Mouse (Mus musculus): ENCODE measurements around the gene Fgd3. TPM values are rescaled to one million over a fixed set of nuclear protein-coding genes. Genes with fewer than 3 reads are reported as not detected.

Gene Fgd3
- total and polyA plus RNA-seq, 3 experiments, result 4.1 to 11.2 (median 4.7) TPM

DNA sequence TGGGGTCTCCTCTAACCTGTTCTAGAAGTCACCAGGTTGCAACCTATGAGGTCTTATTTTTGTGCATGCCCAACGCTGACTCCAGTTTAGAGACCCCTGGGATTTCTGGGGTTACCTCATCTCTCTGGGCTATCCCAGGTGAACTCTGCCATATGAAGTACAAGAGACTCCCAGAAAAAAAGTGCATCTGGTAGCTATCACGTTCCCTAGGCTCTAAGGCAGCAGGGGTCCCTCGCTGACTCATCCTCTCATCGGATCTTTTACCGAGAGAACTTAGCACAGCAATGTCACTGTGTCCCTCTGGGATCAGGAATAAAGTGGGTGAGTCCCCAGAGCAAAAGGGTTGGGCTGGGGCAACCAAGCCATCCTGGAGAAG, 105.0 kb downstream of the Fgd3 start:
- peaks cover 24% of the 10 kb centered on the region for H3K4me1 ChIP-seq (ENCODE audit: insufficient read depth, low read depth, low read length)
- peak overlapping the region; percentile 78 for H3K4me3 ChIP-seq (ENCODE audit: low read depth, low read length)
- H3K9me3 ChIP-seq (replicated peaks), result no peaks in the 10 kb centered on the region
- TF ChIP-seq POLR2AphosphoS5 (IDR thresholded peaks at IDR 0.05; ENCODE audit: insufficient replicate concordance, low read depth, low read length), result no peak
- TF ChIP-seq CTCF (IDR thresholded peaks at IDR 0.05; ENCODE audit: low read depth, low read length), result no peak
- TF ChIP-seq TAL1 (conservative IDR thresholded peaks at IDR 0.05; ENCODE audit: low read depth, low read length), result no peak
- TF ChIP-seq GATA1 (IDR thresholded peaks at IDR 0.05; ENCODE audit: borderline replicate concordance, low read length), result no peak
- TF ChIP-seq GATA2 (IDR thresholded peaks at IDR 0.05; ENCODE audit: borderline replicate concordance, low read depth, low read length), result no peak
- ATAC-seq (ENCODE audit: extremely low read depth, insufficient number of reproducible peaks, low FRiP score, poor library complexity, severe bottlenecking) (no peak), DNase-seq (ENCODE audit: low spot score) (peak; percentile 17)
- no peaks in the 10 kb centered on the region for H3K36me3 ChIP-seq (replicated peaks)
- H3K27me3 ChIP-seq (ENCODE audit: insufficient read depth, low read length), result peaks cover 52% of the 10 kb centered on the region

DNA sequence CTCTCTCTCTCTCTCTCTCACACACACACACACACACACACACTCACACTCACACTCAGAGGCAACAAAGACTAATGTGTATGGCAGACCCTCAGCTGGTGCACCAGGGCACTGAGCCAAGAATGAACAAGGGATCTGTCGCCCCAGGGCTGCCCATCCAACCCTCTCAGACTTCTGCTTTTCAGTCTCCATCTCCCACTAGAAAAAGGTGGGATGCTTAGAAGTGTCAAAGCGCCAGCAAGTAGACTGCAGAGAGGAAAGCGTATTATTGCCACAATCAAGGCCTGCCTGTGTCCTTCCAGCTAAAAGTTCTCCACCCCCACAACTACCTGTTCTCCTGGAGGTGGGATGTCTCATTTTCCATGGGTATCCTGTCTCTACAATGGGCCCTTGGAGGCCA, 105.7 kb downstream of the Fgd3 start:
- no peak for DNase-seq (ENCODE audit: low spot score)
- TF ChIP-seq TAL1 (conservative IDR thresholded peaks at IDR 0.05; ENCODE audit: low read depth, low read length) (no peak), GATA1 (IDR thresholded peaks at IDR 0.05; ENCODE audit: borderline replicate concordance, low read length) (no peak)
- peaks cover 50% of the 10 kb centered on the region for H3K27me3 ChIP-seq (ENCODE audit: insufficient read depth, low read length)
- H3K4me3 ChIP-seq (ENCODE audit: low read depth, low read length), result no peak overlapping the region
- H3K9me3 ChIP-seq (replicated peaks), result no peaks in the 10 kb centered on the region
- ATAC-seq (ENCODE audit: extremely low read depth, insufficient number of reproducible peaks, low FRiP score, poor library complexity, severe bottlenecking), result no peak
- peaks cover 24% of the 10 kb centered on the region for H3K4me1 ChIP-seq (ENCODE audit: insufficient read depth, low read depth, low read length)
- no peaks in the 10 kb centered on the region for H3K36me3 ChIP-seq (replicated peaks)

GRCm38 (mm10) chr13:49213531-49213932, 106.6 kb downstream of the Fgd3 start:
- Histone ChIP-seq H3K27me3 (ENCODE audit: insufficient read depth, low read length) (peaks cover 45% of the 10 kb centered on the region), H3K4me3 (ENCODE audit: low read depth, low read length) (no peak overlapping the region), H3K36me3 (replicated peaks) (no peaks in the 10 kb centered on the region), H3K4me1 (ENCODE audit: insufficient read depth, low read depth, low read length) (peaks cover 24% of the 10 kb centered on the region), H3K9me3 (replicated peaks) (no peaks in the 10 kb centered on the region)
- TF ChIP-seq CTCF (IDR thresholded peaks at IDR 0.05; ENCODE audit: low read depth, low read length) (no peak), POLR2AphosphoS5 (IDR thresholded peaks at IDR 0.05; ENCODE audit: insufficient replicate concordance, low read depth, low read length) (no peak), GATA2 (IDR thresholded peaks at IDR 0.05; ENCODE audit: borderline replicate concordance, low read depth, low read length) (no peak), GATA1 (IDR thresholded peaks at IDR 0.05; ENCODE audit: borderline replicate concordance, low read length) (no peak), TAL1 (conservative IDR thresholded peaks at IDR 0.05; ENCODE audit: low read depth, low read length) (no peak)
- ATAC-seq (ENCODE audit: extremely low read depth, insufficient number of reproducible peaks, low FRiP score, poor library complexity, severe bottlenecking) (no peak), DNase-seq (ENCODE audit: low spot score) (no peak)

- no peak for ATAC-seq (ENCODE audit: extremely low read depth, insufficient number of reproducible peaks, low FRiP score, poor library complexity, severe bottlenecking)
- TF ChIP-seq GATA1 (IDR thresholded peaks at IDR 0.05; ENCODE audit: borderline replicate concordance, low read length) (no peak), TAL1 (conservative IDR thresholded peaks at IDR 0.05; ENCODE audit: low read depth, low read length) (no peak), POLR2AphosphoS5 (IDR thresholded peaks at IDR 0.05; ENCODE audit: insufficient replicate concordance, low read depth, low read length) (no peak), CTCF (IDR thresholded peaks at IDR 0.05; ENCODE audit: low read depth, low read length) (no peak), GATA2 (IDR thresholded peaks at IDR 0.05; ENCODE audit: borderline replicate concordance, low read depth, low read length) (no peak)
- Histone ChIP-seq H3K36me3 (replicated peaks) (no peaks in the 10 kb centered on the region), H3K9me3 (replicated peaks) (no peaks in the 10 kb centered on the region), H3K4me3 (ENCODE audit: low read depth, low read length) (no peak overlapping the region), H3K4me1 (ENCODE audit: insufficient read depth, low read depth, low read length) (peaks cover 24% of the 10 kb centered on the region), H3K27me3 (ENCODE audit: insufficient read depth, low read length) (peaks cover 41% of the 10 kb centered on the region)
- DNase-seq (ENCODE audit: low spot score), result no peak
Observed at GRCm38 (mm10) chr13:49212711-49213500, 107.2 kb downstream of the Fgd3 start.

Other genes starting within 250 kb of the Fgd3 start
- not detected in 2 replicates for gene Wnk2, start 172.3 kb downstream of the Fgd3 start, total RNA-seq (2014; fragmentation: Nextera tagmentation)
- 0.05 TPM in 1 of 2 replicates, not detected in the other for gene Wnk2, start 172.3 kb downstream of the Fgd3 start, total RNA-seq (2017)
- gene Wnk2, start 172.3 kb downstream of the Fgd3 start, polyA plus RNA-seq (2012), result not detected in 2 replicates
- gene Ninj1, start 132.8 kb downstream of the Fgd3 start, total RNA-seq (2014; fragmentation: Nextera tagmentation), result 13.2 and 14.0 TPM in 2 replicates
- gene Ninj1, start 132.8 kb downstream of the Fgd3 start, total RNA-seq (2017), result 10.1 and 12.3 TPM in 2 replicates
- 58.9 and 61.7 TPM in 2 replicates for gene Ninj1, start 132.8 kb downstream of the Fgd3 start, polyA plus RNA-seq (2012)
- 8.4 and 9.2 TPM in 2 replicates for gene Card19, start 104.3 kb downstream of the Fgd3 start, total RNA-seq (2014; fragmentation: Nextera tagmentation)
- gene Card19, start 104.3 kb downstream of the Fgd3 start, total RNA-seq (2017), result 12.2 and 19.3 TPM in 2 replicates
- 15.8 and 16.9 TPM in 2 replicates for gene Card19, start 104.3 kb downstream of the Fgd3 start, polyA plus RNA-seq (2012)
- 2.8 and 3.3 TPM in 2 replicates for gene Susd3, start 71.6 kb downstream of the Fgd3 start, total RNA-seq (2014; fragmentation: Nextera tagmentation)
- 8.6 and 15.9 TPM in 2 replicates for gene Susd3, start 71.6 kb downstream of the Fgd3 start, total RNA-seq (2017)
- 1.6 and 2.0 TPM in 2 replicates for gene Susd3, start 71.6 kb downstream of the Fgd3 start, polyA plus RNA-seq (2012)
- 11.5 and 19.5 TPM in 2 replicates for gene Bicd2, start 21.3 kb upstream of the Fgd3 start, total RNA-seq (2014; fragmentation: Nextera tagmentation)
- 19.2 and 19.9 TPM in 2 replicates for gene Bicd2, start 21.3 kb upstream of the Fgd3 start, total RNA-seq (2017)
- 10.7 and 11.6 TPM in 2 replicates for gene Bicd2, start 21.3 kb upstream of the Fgd3 start, polyA plus RNA-seq (2012)
- gene Ippk, start 100.9 kb upstream of the Fgd3 start, total RNA-seq (2014; fragmentation: Nextera tagmentation), result 4.5 and 4.8 TPM in 2 replicates
- gene Ippk, start 100.9 kb upstream of the Fgd3 start, total RNA-seq (2017), result 15.8 and 15.9 TPM in 2 replicates
- 1.3 and 2.3 TPM in 2 replicates for gene Ippk, start 100.9 kb upstream of the Fgd3 start, polyA plus RNA-seq (2012)
- gene Tes3-ps, start 173.0 kb upstream of the Fgd3 start, total RNA-seq (2014; fragmentation: Nextera tagmentation), result 1.4 and 1.8 TPM in 2 replicates
- 2.8 and 4.4 TPM in 2 replicates for gene Tes3-ps, start 173.0 kb upstream of the Fgd3 start, total RNA-seq (2017)
- gene Tes3-ps, start 173.0 kb upstream of the Fgd3 start, polyA plus RNA-seq (2012), result 0.01 TPM in 1 of 2 replicates, not detected in the other
- not detected in 2 replicates for gene Ecm2, start 184.5 kb upstream of the Fgd3 start, total RNA-seq (2014; fragmentation: Nextera tagmentation)
- 0.16 and 0.17 TPM in 2 replicates for gene Ecm2, start 184.5 kb upstream of the Fgd3 start, total RNA-seq (2017)
- gene Ecm2, start 184.5 kb upstream of the Fgd3 start, polyA plus RNA-seq (2012), result 0.01 TPM in 1 of 2 replicates, not detected in the other
- not detected in 2 replicates for gene Aspn, start 224.1 kb upstream of the Fgd3 start, total RNA-seq (2014; fragmentation: Nextera tagmentation)
- 0.06 TPM in 1 of 2 replicates, not detected in the other for gene Aspn, start 224.1 kb upstream of the Fgd3 start, total RNA-seq (2017)
- gene Aspn, start 224.1 kb upstream of the Fgd3 start, polyA plus RNA-seq (2012), result not detected in 2 replicates

Measured in G1E (cell line).